Mouse (Mus musculus): Measurements from ENCODE around the gene Gpr31b.
"Not testable (repeated sequence)": the region's sequence is repeated elsewhere in the genome, so short reads cannot be mapped to it uniquely, and the experiment has no call there.

GRCm38 (mm10) chr17:13067864-13068385, 15.8 kb upstream of the Gpr31b start:
- not testable (repeated sequence) for TF ChIP-seq POLR2A (IDR thresholded peaks at IDR 0.05; ENCODE audit: control insufficient read depth, extremely low read depth, insufficient read depth, low read length, poor library complexity); CTCF (IDR thresholded peaks at IDR 0.05; ENCODE audit: borderline replicate concordance, control insufficient read depth, extremely low read depth, insufficient read depth, low read length, poor library complexity)
